Mouse (Mus musculus): ENCODE results near the gene Erbin.

- TF ChIP-seq CTCF (IDR thresholded peaks at IDR 0.05; ENCODE audit: low read depth, low read length) (no peak), POLR2A (IDR thresholded peaks at IDR 0.05; ENCODE audit: borderline replicate concordance, low read depth, low read length) (no peak)
Measured at GRCm38 (mm10) chr13:103862041-103862440, 58.3 kb downstream of the Erbin start.
